Mouse (Mus musculus) embryo, embryonic 10 days (tissue): Measurements from ENCODE around the gene Olfr71.

Experiments
- DNase-seq: peaks from one replicate; pipeline ENCODE4 v3.0.0-alpha.2; 2015; ENCODE audit warnings: low spot score

The Olfr71 gene

GRCm38 (mm10) chr4:43655656-43656338 is 54.3 kb downstream of the Olfr71 start:
- DNase-seq = no peak
